Mouse (Mus musculus): ENCODE results near the gene Ap2a1. TPM values are rescaled to one million over a fixed set of nuclear protein-coding genes. Genes with fewer than 3 reads are reported as not detected.

Gene Ap2a1
- polyA plus RNA-seq, 1 experiment, result 107 TPM

- Histone ChIP-seq H3K36me3 (ENCODE audit: control insufficient read depth, insufficient read depth, low read length, poor library complexity, severe bottlenecking) (peaks cover 8% of the 10 kb centered on the region), H3K9me3 (replicated peaks; ENCODE audit: control insufficient read depth, insufficient read depth, low read length, poor library complexity, severe bottlenecking) (no peaks in the 10 kb centered on the region), H3K9ac (ENCODE audit: low read depth, poor library complexity, severe bottlenecking) (peak overlapping the region; percentile 12), H3K27ac (ENCODE audit: insufficient read depth, low read length) (0 out of 2 replicates have a peak overlapping the region, but pooled peaks have one; percentile 68), H3K4me3 (ENCODE audit: low read depth, low read length) (peak overlapping the region; percentile 76), H3K27me3 (ENCODE audit: control insufficient read depth, insufficient read depth, low read length, poor library complexity, severe bottlenecking) (no peaks in the 10 kb centered on the region), H3K4me1 (ENCODE audit: control insufficient read depth, insufficient read depth, low read length) (peaks cover 2% of the 10 kb centered on the region)
- TF ChIP-seq CTCF (IDR thresholded peaks at IDR 0.05; ENCODE audit: low read depth, low read length), result no peak
- no peak for TF ChIP-seq POLR2A (IDR thresholded peaks at IDR 0.05; ENCODE audit: insufficient read depth, low read length)
- TF ChIP-seq EP300 (IDR thresholded peaks at IDR 0.05; ENCODE audit: insufficient read depth, low read depth, low read length), result no peak
Measured at GRCm38 (mm10) chr7:44971142-44971541, 41.8 kb upstream of the Ap2a1 start.

GRCm38 (mm10) chr7:44970231-44970691 lies 41.0 kb upstream of the Ap2a1 start:
- TF ChIP-seq CTCF (IDR thresholded peaks at IDR 0.05; ENCODE audit: low read depth, low read length) (no peak), EP300 (IDR thresholded peaks at IDR 0.05; ENCODE audit: insufficient read depth, low read depth, low read length) (no peak), POLR2A (IDR thresholded peaks at IDR 0.05; ENCODE audit: insufficient read depth, low read length) (peak; percentile 94)
- Histone ChIP-seq H3K27me3 (ENCODE audit: control insufficient read depth, insufficient read depth, low read length, poor library complexity, severe bottlenecking) (no peaks in the 10 kb centered on the region), H3K4me3 (ENCODE audit: low read depth, low read length) (peak overlapping the region; percentile 76), H3K36me3 (ENCODE audit: control insufficient read depth, insufficient read depth, low read length, poor library complexity, severe bottlenecking) (peaks cover 11% of the 10 kb centered on the region), H3K27ac (ENCODE audit: insufficient read depth, low read length) (peak overlapping the region; percentile 68), H3K9me3 (replicated peaks; ENCODE audit: control insufficient read depth, insufficient read depth, low read length, poor library complexity, severe bottlenecking) (no peaks in the 10 kb centered on the region), H3K9ac (ENCODE audit: low read depth, poor library complexity, severe bottlenecking) (peak overlapping the region; percentile 12), H3K4me1 (ENCODE audit: control insufficient read depth, insufficient read depth, low read length) (peaks cover 2% of the 10 kb centered on the region)

GRCm38 (mm10) chr7:44966638-44967037 lies 37.3 kb upstream of the Ap2a1 start:
- Histone ChIP-seq H3K9me3 (replicated peaks; ENCODE audit: control insufficient read depth, insufficient read depth, low read length, poor library complexity, severe bottlenecking) (no peaks in the 10 kb centered on the region), H3K9ac (ENCODE audit: low read depth, poor library complexity, severe bottlenecking) (peak overlapping the region; percentile 3; the same call in 1 of the 2 replicates), H3K36me3 (ENCODE audit: control insufficient read depth, insufficient read depth, low read length, poor library complexity, severe bottlenecking) (peaks cover 28% of the 10 kb centered on the region), H3K27ac (ENCODE audit: insufficient read depth, low read length) (no peak overlapping the region), H3K4me1 (ENCODE audit: control insufficient read depth, insufficient read depth, low read length) (peaks cover 2% of the 10 kb centered on the region), H3K4me3 (ENCODE audit: low read depth, low read length) (no peak overlapping the region), H3K27me3 (ENCODE audit: control insufficient read depth, insufficient read depth, low read length, poor library complexity, severe bottlenecking) (no peaks in the 10 kb centered on the region)
- TF ChIP-seq CTCF (IDR thresholded peaks at IDR 0.05; ENCODE audit: low read depth, low read length) (peak; percentile 48), EP300 (IDR thresholded peaks at IDR 0.05; ENCODE audit: insufficient read depth, low read depth, low read length) (no peak), POLR2A (IDR thresholded peaks at IDR 0.05; ENCODE audit: insufficient read depth, low read length) (no peak)

GRCm38 (mm10) chr7:44965975-44966374 lies 36.7 kb upstream of the Ap2a1 start:
- TF ChIP-seq CTCF (IDR thresholded peaks at IDR 0.05; ENCODE audit: low read depth, low read length) (peak; percentile 54), EP300 (IDR thresholded peaks at IDR 0.05; ENCODE audit: insufficient read depth, low read depth, low read length) (no peak)
- no peak overlapping the region for H3K4me3 ChIP-seq (ENCODE audit: low read depth, low read length)
- H3K4me1 ChIP-seq (ENCODE audit: control insufficient read depth, insufficient read depth, low read length), result no peaks in the 10 kb centered on the region
- H3K27ac ChIP-seq (ENCODE audit: insufficient read depth, low read length), result no peak overlapping the region
- no peak overlapping the region for H3K9ac ChIP-seq (ENCODE audit: low read depth, poor library complexity, severe bottlenecking)
- H3K9me3 ChIP-seq (replicated peaks; ENCODE audit: control insufficient read depth, insufficient read depth, low read length, poor library complexity, severe bottlenecking), result no peaks in the 10 kb centered on the region
- H3K36me3 ChIP-seq (ENCODE audit: control insufficient read depth, insufficient read depth, low read length, poor library complexity, severe bottlenecking), result peaks cover 35% of the 10 kb centered on the region
- no peaks in the 10 kb centered on the region for H3K27me3 ChIP-seq (ENCODE audit: control insufficient read depth, insufficient read depth, low read length, poor library complexity, severe bottlenecking)

GRCm38 (mm10) chr7:44964990-44965389 lies 35.7 kb upstream of the Ap2a1 start:
- Histone ChIP-seq H3K4me1 (ENCODE audit: control insufficient read depth, insufficient read depth, low read length) (no peaks in the 10 kb centered on the region), H3K36me3 (ENCODE audit: control insufficient read depth, insufficient read depth, low read length, poor library complexity, severe bottlenecking) (peaks cover 37% of the 10 kb centered on the region), H3K9ac (ENCODE audit: low read depth, poor library complexity, severe bottlenecking) (no peak overlapping the region), H3K27me3 (ENCODE audit: control insufficient read depth, insufficient read depth, low read length, poor library complexity, severe bottlenecking) (no peaks in the 10 kb centered on the region), H3K4me3 (ENCODE audit: low read depth, low read length) (no peak overlapping the region), H3K9me3 (replicated peaks; ENCODE audit: control insufficient read depth, insufficient read depth, low read length, poor library complexity, severe bottlenecking) (no peaks in the 10 kb centered on the region), H3K27ac (ENCODE audit: insufficient read depth, low read length) (no peak overlapping the region)
- TF ChIP-seq CTCF (IDR thresholded peaks at IDR 0.05; ENCODE audit: low read depth, low read length) (no peak), POLR2A (IDR thresholded peaks at IDR 0.05; ENCODE audit: insufficient read depth, low read length) (no peak), EP300 (IDR thresholded peaks at IDR 0.05; ENCODE audit: insufficient read depth, low read depth, low read length) (no peak)

GRCm38 (mm10) chr7:44962831-44963230 lies 33.5 kb upstream of the Ap2a1 start:
- Histone ChIP-seq H3K27me3 (ENCODE audit: control insufficient read depth, insufficient read depth, low read length, poor library complexity, severe bottlenecking) (no peaks in the 10 kb centered on the region), H3K4me3 (ENCODE audit: low read depth, low read length) (no peak overlapping the region), H3K27ac (ENCODE audit: insufficient read depth, low read length) (no peak overlapping the region), H3K9me3 (replicated peaks; ENCODE audit: control insufficient read depth, insufficient read depth, low read length, poor library complexity, severe bottlenecking) (no peaks in the 10 kb centered on the region), H3K36me3 (ENCODE audit: control insufficient read depth, insufficient read depth, low read length, poor library complexity, severe bottlenecking) (peaks cover 44% of the 10 kb centered on the region), H3K4me1 (ENCODE audit: control insufficient read depth, insufficient read depth, low read length) (no peaks in the 10 kb centered on the region), H3K9ac (ENCODE audit: low read depth, poor library complexity, severe bottlenecking) (no peak overlapping the region)
- TF ChIP-seq CTCF (IDR thresholded peaks at IDR 0.05; ENCODE audit: low read depth, low read length) (no peak), EP300 (IDR thresholded peaks at IDR 0.05; ENCODE audit: insufficient read depth, low read depth, low read length) (no peak), POLR2A (IDR thresholded peaks at IDR 0.05; ENCODE audit: insufficient read depth, low read length) (no peak)
